Mouse (Mus musculus) brain, embryonic 14.5 days (tissue): ENCODE measurements around the gene Olfr1368.
"Not testable (repeated sequence)": the region's sequence is repeated elsewhere in the genome, so short reads cannot be mapped to it uniquely, and the experiment has no call there.

Source experiments
- CTCF ChIP-seq: fragments of 200-500 bp; IDR thresholded peaks from 2 replicates; pipeline ENCODE4 v1.5.1; 2012; ENCODE audit warnings: inconsistent platforms, mild to moderate bottlenecking, moderate library complexity, borderline replicate concordance; ENCODE audit not compliant: insufficient read depth, insufficient read length; ENCODE audit errors: extremely low read depth
- POLR2A ChIP-seq: fragments of 200-500 bp; IDR thresholded peaks from 2 replicates; pipeline ENCODE4 v1.6.1; 2012; ENCODE audit warnings: mild to moderate bottlenecking, inconsistent platforms, borderline replicate concordance; ENCODE audit not compliant: poor library complexity, insufficient read depth, insufficient read length, severe bottlenecking; ENCODE audit errors: extremely low read depth

- not testable (repeated sequence) for TF ChIP-seq CTCF, POLR2A
These were observed 34.5 kb downstream of the Olfr1368 start, which contains the start of gene Olfr1369-ps1 for GRCm38 (mm10) chr13:21111183-21111582.
